Mouse (Mus musculus) cerebellum, adult 2 months (tissue): Measurements from ENCODE around the gene Plekhd1. TPM values are rescaled to one million over a fixed set of nuclear protein-coding genes. Genes with fewer than 3 reads are reported as not detected.

ENCODE experiments used
- DNase-seq, 2 experiments: peaks; one replicate each; pipeline ENCODE4 v3.0.0; 2021
- H3K27ac ChIP-seq: fragments of 200-500 bp; 2 replicates; pipeline ENCODE4 v1.5.1; 2012; ENCODE audit warnings: low read length, control low read depth, inconsistent platforms; ENCODE audit not compliant: insufficient read depth
- H3K27me3 ChIP-seq: fragments of 200-500 bp; 2 replicates; pipeline ENCODE4 v1.6.1; 2012; ENCODE audit warnings: inconsistent platforms, mild to moderate bottlenecking, low read length, moderate library complexity; ENCODE audit not compliant: control insufficient read depth, insufficient read depth
- H3K4me1 ChIP-seq: fragments of 200-500 bp; 2 replicates; pipeline ENCODE4 v1.6.1; 2011; ENCODE audit warnings: low read length; ENCODE audit not compliant: control insufficient read depth, insufficient read depth
- H3K4me3 ChIP-seq: fragments of 200-500 bp; replicated peaks from 2 replicates; pipeline ENCODE3; 2011; ENCODE audit warnings: mild to moderate bottlenecking, low read depth, low read length, control low read depth; ENCODE audit not compliant: insufficient read depth
- CTCF ChIP-seq: fragments of 200-500 bp; IDR thresholded peaks from 2 replicates; pipeline ENCODE4 v1.5.1; 2011; ENCODE audit warnings: low read depth, mild to moderate bottlenecking, control low read depth, low read length, moderate library complexity, borderline replicate concordance; ENCODE audit not compliant: insufficient read depth
- POLR2A ChIP-seq: fragments of 200-500 bp; IDR thresholded peaks from 2 replicates; pipeline ENCODE4 v1.6.1; 2011; ENCODE audit warnings: low read length, control low read depth, borderline replicate concordance; ENCODE audit not compliant: insufficient read depth
- WGBS: fragments of 180-500 bp; shearing (Covaris S2); methylation state at CpG from one replicate; pipeline ENCODE4 v1.1.7; 2018; 5-methylcytosine and 5-hydroxymethylcytosine counted together
- polyA plus RNA-seq: library from polyadenylated mRNA; depleted of rRNA; stranded (reverse); fragments of >200 nt; gene quantifications from 2 replicates; pipeline ENCODE4 v1.2.3, GENCODE M21; 2012; rRNA removed

The Plekhd1 gene
- polyA plus RNA-seq: 61.7 and 66.3 TPM in 2 replicates

DNA sequence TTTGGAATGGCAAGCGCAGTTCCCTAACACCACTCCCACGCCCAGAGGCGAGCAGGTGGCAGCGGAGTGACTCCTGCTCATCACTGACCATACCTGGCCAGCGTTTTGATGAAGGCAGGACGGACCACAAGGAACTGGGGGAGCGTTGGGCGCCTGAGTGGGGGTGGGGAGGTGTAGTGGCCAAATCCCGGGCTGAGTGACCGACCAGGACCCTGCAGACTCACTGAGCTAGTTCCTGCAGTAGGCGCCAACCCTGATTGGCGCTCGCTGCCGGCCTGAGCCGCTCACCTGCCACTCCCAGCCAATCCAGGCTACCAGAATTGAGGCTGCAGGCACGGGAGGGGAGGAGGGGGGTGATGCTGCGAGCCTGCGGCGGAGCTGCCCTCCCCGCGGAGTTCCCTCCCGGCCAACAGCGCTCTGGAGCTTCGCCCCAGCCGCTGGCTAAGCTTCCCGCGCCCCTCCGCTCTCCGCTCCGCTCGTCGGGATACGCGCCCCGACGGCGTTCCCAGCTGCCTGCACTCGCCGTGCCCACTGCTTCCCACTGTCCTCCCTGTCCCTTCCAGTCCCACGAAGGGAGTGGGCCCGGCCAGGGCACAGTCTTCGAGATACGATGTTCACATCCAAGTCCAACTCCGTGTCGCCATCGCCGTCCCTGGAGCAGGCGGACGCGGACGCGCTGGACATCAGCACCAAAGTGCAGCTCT, at the start of gene Plekhd1:
Plekhd1 (plus strand) TSS at position 323 of the 704 bp plus-strand sequence.
- TF ChIP-seq CTCF: no peak
- no peak for TF ChIP-seq POLR2A
- Histone ChIP-seq H3K27ac (no peak within 1 kb of the TSS), H3K27me3 (no peaks in the 10 kb centered on the region; the same call in 1 of the 2 replicates), H3K4me3 (peak within 1 kb of the TSS; percentile 54), H3K4me1 (peaks cover 3% of the 10 kb centered on the region; the same call in 1 of the 2 replicates)
- peak; percentile 57 to 70 for DNase-seq
- 2% methylated on average over 52 of the region's 52 CpGs for WGBS

DNA sequence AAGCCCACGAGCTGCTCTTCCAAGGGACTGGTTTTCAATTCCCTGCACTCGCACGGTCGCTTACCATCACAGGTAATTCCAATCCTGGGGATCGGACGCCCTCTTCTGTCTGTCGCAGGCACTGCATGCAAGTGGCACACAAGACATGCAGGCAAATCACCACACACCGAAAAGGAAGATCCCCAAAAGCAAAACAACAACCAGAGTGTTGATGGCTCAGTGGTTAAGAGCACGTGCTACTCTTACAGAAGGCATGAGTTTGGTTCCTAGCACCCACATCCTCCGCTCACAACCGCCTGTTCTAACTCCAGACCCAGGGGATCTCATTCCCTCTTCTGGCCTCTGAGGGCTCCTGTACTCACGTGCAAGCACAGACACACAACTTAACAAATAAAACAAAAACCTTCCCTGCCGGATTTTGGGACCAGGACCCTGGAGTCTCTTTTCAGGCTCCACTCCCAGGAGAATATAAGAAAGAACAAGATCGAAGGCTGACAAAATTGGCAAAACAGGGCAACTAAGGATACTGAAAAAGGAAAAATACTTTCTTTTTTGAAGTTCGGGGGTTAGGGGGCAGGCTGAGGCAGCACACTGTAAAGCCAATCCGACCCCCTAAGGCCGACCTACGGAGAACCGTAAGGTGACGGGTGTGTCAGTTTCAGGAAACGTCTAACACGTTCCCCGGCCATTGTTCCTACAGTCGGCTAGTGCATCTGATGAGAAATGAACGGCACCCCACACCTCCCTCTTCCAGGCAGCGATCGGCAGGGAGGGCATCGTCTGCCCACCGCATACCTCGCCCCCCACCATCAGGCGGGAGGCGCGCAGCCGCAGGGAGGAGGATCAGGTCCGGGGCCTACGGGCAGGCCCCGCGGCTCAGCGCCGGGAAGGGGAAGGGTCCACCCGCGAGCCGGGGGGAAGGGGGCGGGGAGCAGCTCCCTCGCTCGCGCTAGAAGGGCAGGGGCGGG, 49.4 kb upstream of the Plekhd1 start:
- Histone ChIP-seq H3K4me1 (peaks cover 3% of the 10 kb centered on the region; the same call in 1 of the 2 replicates), H3K4me3 (peak overlapping the region; percentile 96), H3K27ac (no peak overlapping the region), H3K27me3 (no peaks in the 10 kb centered on the region)
- peak; percentile 32 to 52 for DNase-seq
- TF ChIP-seq CTCF: peak; percentile 57
- no peak for TF ChIP-seq POLR2A
- WGBS: 3% methylated on average over 47 of the region's 48 CpGs

DNA sequence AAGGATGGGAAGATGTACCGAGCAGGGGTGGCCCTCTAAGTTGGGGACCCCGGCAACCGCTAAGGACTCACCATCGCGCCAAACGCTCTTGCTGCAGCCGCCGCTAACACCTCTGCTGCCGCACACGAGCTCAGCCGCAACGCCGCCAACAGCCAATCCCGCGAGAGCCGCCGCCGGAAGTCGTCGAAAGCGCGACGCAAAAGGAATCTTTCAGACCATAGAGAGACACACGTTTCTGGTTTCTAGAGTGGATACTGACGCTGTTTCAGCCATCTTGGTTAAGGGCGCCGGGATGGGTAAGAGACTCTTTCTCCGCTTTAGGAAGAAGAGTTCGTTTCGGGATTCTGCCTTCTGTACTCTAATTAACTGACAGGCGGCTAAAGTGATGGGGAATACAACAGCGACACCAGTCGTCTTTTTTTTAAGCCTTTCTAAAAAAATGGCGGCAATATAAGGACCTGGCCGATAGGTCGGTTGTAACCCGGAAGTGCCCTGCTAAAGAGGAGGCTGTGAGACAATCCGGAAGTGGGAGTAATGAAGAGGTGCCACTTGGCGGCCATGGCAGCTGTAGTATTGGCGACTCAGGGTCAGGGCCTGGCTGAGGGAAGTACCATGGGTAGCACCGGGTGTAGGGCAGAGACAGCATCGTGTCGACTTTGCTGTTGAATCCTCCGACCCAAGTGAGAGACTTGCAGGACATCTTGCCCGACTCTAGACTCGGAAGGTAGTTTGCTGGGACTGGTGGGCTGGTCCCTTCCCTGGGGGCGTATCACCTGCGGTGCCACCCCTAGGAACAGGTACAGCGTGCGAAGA, 48.5 kb upstream of the Plekhd1 start, which contains the start of the genes Slc39a9 and Erh:
Slc39a9 (plus strand) TSS at position 191 of the 813 bp plus-strand sequence.
Erh (minus strand) TSS at position 649 of the 813 bp plus-strand sequence.
- DNase-seq: peak; percentile 94
- Histone ChIP-seq H3K4me1 (peaks cover 5% of the 10 kb centered on the region; the same call in 1 of the 2 replicates), H3K4me3 (peak within 1 kb of the TSS; percentile 96), H3K27ac (peak within 1 kb of the TSS; percentile 36; the same call in 1 of the 2 replicates), H3K27me3 (no peaks in the 10 kb centered on the region)
- peak; percentile 67; the same call in 1 of the 2 replicates for TF ChIP-seq POLR2A
- TF ChIP-seq CTCF: no peak
- under 1% methylated on average over 50 of the region's 50 CpGs for WGBS

DNA sequence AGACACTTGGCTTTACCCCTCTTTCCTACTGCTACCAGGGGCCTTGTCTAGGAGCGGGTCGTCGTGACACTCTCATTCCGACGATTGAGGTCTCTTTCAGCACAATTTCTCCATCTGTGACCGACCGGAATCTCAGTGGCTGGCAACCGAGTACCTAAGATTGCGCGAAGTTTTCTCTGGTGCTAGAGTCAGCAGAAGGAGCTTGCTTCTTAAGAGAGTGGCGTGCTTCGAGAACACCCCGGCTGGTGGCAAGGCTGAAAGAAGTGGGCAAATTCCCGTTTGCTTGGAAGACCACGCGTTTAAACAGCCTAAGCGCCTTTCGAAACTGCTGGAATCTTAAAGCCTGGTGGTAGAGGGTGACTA, 47.9 kb upstream of the Plekhd1 start:
- no peaks in the 10 kb centered on the region for H3K27me3 ChIP-seq
- peak overlapping the region; percentile 31; the same call in 1 of the 2 replicates for H3K27ac ChIP-seq
- H3K4me3 ChIP-seq: peak overlapping the region; percentile 96
- no peak for DNase-seq
- peaks cover 7% of the 10 kb centered on the region; the same call in 1 of the 2 replicates for H3K4me1 ChIP-seq
- TF ChIP-seq CTCF (no peak), POLR2A (no peak)
- WGBS: 2% methylated on average over 18 of the region's 18 CpGs

DNA sequence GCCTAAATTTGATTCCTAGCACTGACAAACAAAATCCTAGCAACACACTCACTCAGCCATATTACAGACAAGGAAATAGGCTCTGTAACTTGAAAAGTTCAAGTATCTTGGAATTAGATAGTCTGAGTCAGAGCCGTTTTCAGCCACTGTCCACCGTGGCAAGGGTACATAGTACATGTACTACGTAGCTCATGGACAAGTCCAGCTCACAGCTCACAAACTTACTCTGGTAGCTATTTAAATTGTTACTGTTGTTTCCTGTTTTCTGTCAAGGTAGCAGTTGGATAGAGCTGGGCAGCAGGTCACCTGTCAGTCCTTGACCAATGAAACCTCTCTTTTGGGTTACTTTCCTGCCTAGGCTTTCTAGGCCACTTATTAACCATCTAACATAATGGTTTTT, 46.0 kb upstream of the Plekhd1 start:
- Histone ChIP-seq H3K4me1 (peaks cover 7% of the 10 kb centered on the region; the same call in 1 of the 2 replicates), H3K27me3 (no peaks in the 10 kb centered on the region), H3K4me3 (no peak overlapping the region), H3K27ac (no peak overlapping the region)
- WGBS: 90% methylated on average over 3 of the region's 3 CpGs
- DNase-seq: no peak
- TF ChIP-seq POLR2A (no peak), CTCF (no peak)

DNA sequence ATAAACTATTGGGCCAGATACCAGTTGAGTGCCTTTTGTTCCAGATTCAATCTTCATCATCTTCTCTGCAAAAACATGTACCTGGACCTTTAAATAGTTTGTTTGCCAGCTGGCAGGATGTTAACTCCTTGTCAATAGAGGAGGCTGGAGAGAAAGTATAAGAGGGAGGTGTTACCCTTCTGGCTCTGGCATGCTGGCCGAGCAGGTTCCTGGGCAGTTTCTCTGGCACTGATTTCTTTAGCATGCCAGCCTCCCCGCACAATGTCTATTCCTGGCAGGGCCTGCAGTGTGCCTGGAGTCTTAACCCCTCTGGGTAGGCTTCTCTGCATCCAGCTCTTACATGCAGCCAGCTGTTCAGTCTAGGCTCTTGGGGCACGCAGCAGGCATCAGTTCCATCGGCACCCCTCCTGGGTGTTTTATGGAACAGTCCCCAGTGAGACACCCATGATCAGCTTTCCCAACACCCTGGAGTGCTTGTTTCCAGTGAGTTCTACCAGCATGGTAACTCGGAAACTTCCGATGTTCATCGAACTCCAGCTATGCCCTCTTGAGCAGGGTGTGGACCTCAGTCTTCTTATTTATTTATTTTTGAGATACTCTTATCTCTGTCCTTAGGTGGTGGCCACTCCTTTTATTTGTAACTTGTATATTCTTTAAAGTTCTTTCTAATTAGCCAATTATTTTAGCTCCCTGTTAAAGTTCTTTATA, 38.3 kb upstream of the Plekhd1 start:
- TF ChIP-seq POLR2A: no peak
- no peak for TF ChIP-seq CTCF
- peaks cover 14% of the 10 kb centered on the region for H3K4me1 ChIP-seq
- H3K27me3 ChIP-seq: no peaks in the 10 kb centered on the region
- WGBS: 30% methylated on average over 7 of the region's 7 CpGs
- DNase-seq: peak; percentile 32 to 60
- H3K4me3 ChIP-seq: no peak overlapping the region
- H3K27ac ChIP-seq: peak overlapping the region; percentile 16; the same call in 1 of the 2 replicates
